Mouse (Mus musculus): ENCODE results near the gene Trarg1. TPM values are rescaled to one million over a fixed set of nuclear protein-coding genes. Genes with fewer than 3 reads are reported as not detected.

Trarg1 gene
- polyA plus RNA-seq, 1 experiment from 2014 or later = 0.35 TPM

GRCm38 (mm10) chr11:76735753-76736324 lies 56.2 kb downstream of the Trarg1 start:
- Histone ChIP-seq H3K4me1 (replicated peaks; ENCODE audit: control insufficient read depth, insufficient read depth, low read length) (no peaks in the 10 kb centered on the region), H3K27ac (no peak overlapping the region), H3K27me3 (ENCODE audit: control insufficient read depth, insufficient read depth, low read length) (no peaks in the 10 kb centered on the region), H3K4me2 (replicated peaks) (no peak overlapping the region), H3K9me3 (ENCODE audit: control insufficient read depth, low read length) (no peaks in the 10 kb centered on the region), H3K4me3 (replicated peaks; ENCODE audit: low read length) (no peak overlapping the region), H3K9ac (no peak overlapping the region), H3K36me3 (replicated peaks; ENCODE audit: control insufficient read depth, insufficient read depth) (peaks cover 58% of the 10 kb centered on the region)
- no peak for ATAC-seq (ENCODE audit: low FRiP score)
- no peak for DNase-seq (ENCODE audit: low spot score)
- 79% methylated on average over 4 of the region's 4 CpGs for WGBS

- H3K4me3 ChIP-seq (replicated peaks; ENCODE audit: low read length) = no peak overlapping the region
- H3K4me1 ChIP-seq (replicated peaks; ENCODE audit: control insufficient read depth, insufficient read depth, low read length) = no peaks in the 10 kb centered on the region
- H3K27me3 ChIP-seq (ENCODE audit: control insufficient read depth, insufficient read depth, low read length) = no peaks in the 10 kb centered on the region
- WGBS = 77% methylated on average over 6 of the region's 6 CpGs
- H3K27ac ChIP-seq = no peak overlapping the region
- peaks cover 54% of the 10 kb centered on the region for H3K36me3 ChIP-seq (replicated peaks; ENCODE audit: control insufficient read depth, insufficient read depth)
- no peak overlapping the region for H3K9ac ChIP-seq
- no peaks in the 10 kb centered on the region for H3K9me3 ChIP-seq (ENCODE audit: control insufficient read depth, low read length)
- ATAC-seq (ENCODE audit: low FRiP score) (no peak), DNase-seq (ENCODE audit: low spot score) (no peak)
- H3K4me2 ChIP-seq (replicated peaks) = no peak overlapping the region
Measured at GRCm38 (mm10) chr11:76739125-76739524, 59.5 kb downstream of the Trarg1 start.

- no peak overlapping the region for H3K27ac ChIP-seq
- H3K36me3 ChIP-seq (replicated peaks; ENCODE audit: control insufficient read depth, insufficient read depth) = peaks cover 46% of the 10 kb centered on the region
- no peaks in the 10 kb centered on the region for H3K4me1 ChIP-seq (replicated peaks; ENCODE audit: control insufficient read depth, insufficient read depth, low read length)
- H3K27me3 ChIP-seq (ENCODE audit: control insufficient read depth, insufficient read depth, low read length) = no peaks in the 10 kb centered on the region
- DNase-seq (ENCODE audit: low spot score) (no peak), ATAC-seq (ENCODE audit: low FRiP score) (no peak)
- H3K4me2 ChIP-seq (replicated peaks) = no peak overlapping the region
- H3K9ac ChIP-seq = no peak overlapping the region
- no peak overlapping the region for H3K4me3 ChIP-seq (replicated peaks; ENCODE audit: low read length)
- no peaks in the 10 kb centered on the region for H3K9me3 ChIP-seq (ENCODE audit: control insufficient read depth, low read length)
- 98% methylated on average over 7 of the region's 7 CpGs for WGBS
Measured at GRCm38 (mm10) chr11:76742511-76742910, 62.9 kb downstream of the Trarg1 start.

GRCm38 (mm10) chr11:76744550-76744949 lies 64.9 kb downstream of the Trarg1 start:
- Histone ChIP-seq H3K9me3 (ENCODE audit: control insufficient read depth, low read length) (no peaks in the 10 kb centered on the region), H3K4me1 (replicated peaks; ENCODE audit: control insufficient read depth, insufficient read depth, low read length) (no peaks in the 10 kb centered on the region), H3K36me3 (replicated peaks; ENCODE audit: control insufficient read depth, insufficient read depth) (peaks cover 65% of the 10 kb centered on the region), H3K4me2 (replicated peaks) (no peak overlapping the region), H3K4me3 (replicated peaks; ENCODE audit: low read length) (no peak overlapping the region), H3K9ac (no peak overlapping the region), H3K27ac (no peak overlapping the region), H3K27me3 (ENCODE audit: control insufficient read depth, insufficient read depth, low read length) (no peaks in the 10 kb centered on the region)
- DNase-seq (ENCODE audit: low spot score) (peak; percentile 62), ATAC-seq (ENCODE audit: low FRiP score) (no peak)
- WGBS = 73% methylated on average over 7 of the region's 7 CpGs

- Histone ChIP-seq H3K9ac (no peak overlapping the region), H3K36me3 (replicated peaks; ENCODE audit: control insufficient read depth, insufficient read depth) (peaks cover 79% of the 10 kb centered on the region), H3K4me3 (replicated peaks; ENCODE audit: low read length) (no peak overlapping the region), H3K4me1 (replicated peaks; ENCODE audit: control insufficient read depth, insufficient read depth, low read length) (no peaks in the 10 kb centered on the region), H3K27ac (no peak overlapping the region), H3K9me3 (ENCODE audit: control insufficient read depth, low read length) (no peaks in the 10 kb centered on the region), H3K27me3 (ENCODE audit: control insufficient read depth, insufficient read depth, low read length) (no peaks in the 10 kb centered on the region), H3K4me2 (replicated peaks) (no peak overlapping the region)
- WGBS = 100% methylated on average over 1 of the region's 1 CpGs
- no peak for DNase-seq (ENCODE audit: low spot score)
- ATAC-seq (ENCODE audit: low FRiP score) = no peak
Measured at GRCm38 (mm10) chr11:76745921-76746320, 66.3 kb downstream of the Trarg1 start.

Other genes with a start within 250 kb of the Trarg1 start
- gene Abr, start 57.5 kb upstream of the Trarg1 start, polyA plus RNA-seq (2014; fragmentation: Nextera tagmentation; extraction: Ambion mirVana) = 115 and 123 TPM in 2 replicates
- gene Bhlha9, start 7.3 kb upstream of the Trarg1 start, polyA plus RNA-seq (2014; fragmentation: Nextera tagmentation; extraction: Ambion mirVana) = 0.91 and 1.1 TPM in 2 replicates
- 36.0 and 39.6 TPM in 2 replicates for gene Gosr1, start 83.8 kb downstream of the Trarg1 start, polyA plus RNA-seq (2014; fragmentation: Nextera tagmentation; extraction: Ambion mirVana)
- gene Cpd, start 167.2 kb downstream of the Trarg1 start, polyA plus RNA-seq (2014; fragmentation: Nextera tagmentation; extraction: Ambion mirVana) = 12.7 TPM in 2 replicates
- not detected in 2 replicates for gene Tmigd1, start 222.4 kb downstream of the Trarg1 start, polyA plus RNA-seq (2014; fragmentation: Nextera tagmentation; extraction: Ambion mirVana)
- 113 and 120 TPM in 2 replicates for gene Blmh, start 245.0 kb downstream of the Trarg1 start, polyA plus RNA-seq (2014; fragmentation: Nextera tagmentation; extraction: Ambion mirVana)